Mouse (Mus musculus) midbrain, embryonic 12.5 days (tissue): ENCODE measurements around the gene Efcc1. TPM values are rescaled to one million over a fixed set of nuclear protein-coding genes. Genes with fewer than 3 reads are reported as not detected.

ENCODE experiments used
- ATAC-seq: fragments of 200-750 bp; cut with Nextera tagmentation; 2 replicates; pipeline ENCODE4 v1.8.0; 2017; ENCODE audit warnings: low read depth, moderate TSS enrichment, moderate library complexity; ENCODE audit not compliant: low FRiP score
- H3K27ac ChIP-seq: fragments of 300-500 bp; sonication (generic); replicated peaks from 2 replicates; pipeline ENCODE4 v1.5.1; 2016; ENCODE audit warnings: mild to moderate bottlenecking
- H3K27me3 ChIP-seq: fragments of 300-500 bp; sonication (generic); 2 replicates; pipeline ENCODE4 v1.6.1; 2016; ENCODE audit warnings: mild to moderate bottlenecking
- H3K36me3 ChIP-seq: fragments of 300-500 bp; sonication (generic); 2 replicates; pipeline ENCODE4 v1.6.1; 2016
- H3K4me1 ChIP-seq: fragments of 300-500 bp; sonication (generic); 2 replicates; pipeline ENCODE4 v1.6.1; 2016
- H3K4me2 ChIP-seq: fragments of 300-500 bp; sonication (generic); replicated peaks from 2 replicates; pipeline ENCODE4 v1.6.1; 2016; ENCODE audit warnings: mild to moderate bottlenecking, moderate library complexity
- H3K4me3 ChIP-seq: fragments of 300-500 bp; sonication (generic); 2 replicates; pipeline ENCODE4 v1.5.1; 2016; ENCODE audit warnings: mild to moderate bottlenecking
- H3K9ac ChIP-seq: fragments of 300-500 bp; sonication (generic); replicated peaks from 2 replicates; pipeline ENCODE4 v1.6.1; 2016; ENCODE audit warnings: mild to moderate bottlenecking, moderate library complexity
- H3K9me3 ChIP-seq: fragments of 300-500 bp; sonication (generic); 2 replicates; pipeline ENCODE4 v1.6.1; 2016; ENCODE audit warnings: mild to moderate bottlenecking
- WGBS: fragments of 180-500 bp; shearing (Covaris S2); methylation state at CpG from one replicate; pipeline ENCODE4 v1.1.7; 2016; 5-methylcytosine and 5-hydroxymethylcytosine counted together
- polyA plus RNA-seq: library from polyadenylated mRNA; unstranded; fragments of >200 nt; fragmentation: Nextera tagmentation; extraction: Ambion mirVana; gene quantifications from 2 replicates; pipeline ENCODE4 v1.2.1, GENCODE M21; 2016

The Efcc1 gene
- polyA plus RNA-seq, 1 experiment from 2014 or later, result 4.4 TPM

DNA sequence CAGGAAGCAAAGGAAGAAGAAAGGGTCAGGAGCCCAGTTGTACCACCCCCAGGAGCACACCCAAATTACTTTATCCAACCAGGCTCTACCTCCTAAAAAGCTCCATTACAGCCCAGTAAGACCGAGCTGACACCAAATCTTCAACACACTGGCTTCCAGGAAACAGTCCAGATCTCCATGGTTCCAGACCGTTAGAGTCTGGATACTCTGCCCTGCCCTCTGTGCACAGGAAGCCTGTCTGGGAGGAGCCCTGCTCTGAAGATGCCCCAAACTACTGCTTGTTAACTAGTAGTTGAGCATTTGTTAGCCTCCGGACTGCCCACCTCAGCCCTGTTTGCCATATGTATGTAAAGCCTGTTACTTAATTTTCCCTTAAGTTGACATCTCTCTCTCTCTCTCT is 15.4 kb downstream of the Efcc1 start:
- Histone ChIP-seq H3K9ac (no peak overlapping the region), H3K4me3 (no peak overlapping the region), H3K36me3 (no peaks in the 10 kb centered on the region), H3K27me3 (no peaks in the 10 kb centered on the region), H3K9me3 (no peaks in the 10 kb centered on the region), H3K4me2 (no peak overlapping the region), H3K27ac (no peak overlapping the region), H3K4me1 (no peaks in the 10 kb centered on the region)
- 85% methylated on average over 3 of the region's 3 CpGs for WGBS
- ATAC-seq, result no peak

DNA sequence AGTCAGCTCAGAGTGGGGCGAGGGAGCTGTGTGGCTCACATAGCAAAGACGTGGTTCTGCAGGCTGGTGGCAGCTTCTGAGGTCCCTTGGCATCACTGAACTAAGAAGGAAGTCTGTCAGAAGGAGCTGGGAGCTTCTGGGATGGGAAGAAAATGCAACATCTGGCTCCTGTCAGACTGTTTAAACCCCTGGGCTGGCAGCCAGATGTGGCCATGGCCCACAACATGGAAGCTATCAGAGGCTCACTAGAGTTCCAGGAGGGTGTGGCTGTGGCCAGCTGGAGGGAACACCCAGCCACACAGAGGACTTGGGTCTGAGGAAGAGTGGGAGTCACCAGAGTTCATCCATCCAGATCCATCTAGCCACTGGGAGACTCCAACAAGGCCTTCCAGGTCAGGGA is 16.2 kb downstream of the Efcc1 start:
- Histone ChIP-seq H3K9ac (no peak overlapping the region), H3K4me1 (no peaks in the 10 kb centered on the region), H3K36me3 (no peaks in the 10 kb centered on the region), H3K9me3 (no peaks in the 10 kb centered on the region), H3K27me3 (no peaks in the 10 kb centered on the region), H3K27ac (no peak overlapping the region), H3K4me3 (no peak overlapping the region), H3K4me2 (no peak overlapping the region)
- WGBS, result 82% methylated on average over 2 of the region's 2 CpGs
- no peak for ATAC-seq

DNA sequence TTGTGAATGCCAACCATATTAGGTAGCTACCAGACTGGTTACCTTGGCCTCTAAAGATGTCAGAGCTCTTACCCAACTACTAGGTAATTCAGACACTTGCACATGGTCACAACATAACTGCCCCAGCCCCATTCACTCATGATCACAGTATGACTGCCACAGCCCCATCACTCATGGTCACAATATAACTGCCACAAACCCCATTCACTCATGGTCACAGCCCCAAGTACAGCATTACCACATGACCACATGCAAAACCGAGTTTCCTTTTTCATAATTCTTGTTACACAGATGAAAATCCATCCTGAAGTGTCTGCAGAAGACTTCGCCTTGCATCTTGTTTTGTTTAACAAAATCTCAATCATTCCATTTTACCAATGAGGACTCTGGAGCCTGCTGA is 17.4 kb downstream of the Efcc1 start:
- Histone ChIP-seq H3K27me3 (no peaks in the 10 kb centered on the region), H3K4me3 (no peak overlapping the region), H3K4me1 (no peaks in the 10 kb centered on the region), H3K9me3 (no peaks in the 10 kb centered on the region), H3K4me2 (no peak overlapping the region), H3K9ac (no peak overlapping the region), H3K36me3 (no peaks in the 10 kb centered on the region), H3K27ac (no peak overlapping the region)
- ATAC-seq, result no peak
- 92% methylated on average over 2 of the region's 2 CpGs for WGBS

DNA sequence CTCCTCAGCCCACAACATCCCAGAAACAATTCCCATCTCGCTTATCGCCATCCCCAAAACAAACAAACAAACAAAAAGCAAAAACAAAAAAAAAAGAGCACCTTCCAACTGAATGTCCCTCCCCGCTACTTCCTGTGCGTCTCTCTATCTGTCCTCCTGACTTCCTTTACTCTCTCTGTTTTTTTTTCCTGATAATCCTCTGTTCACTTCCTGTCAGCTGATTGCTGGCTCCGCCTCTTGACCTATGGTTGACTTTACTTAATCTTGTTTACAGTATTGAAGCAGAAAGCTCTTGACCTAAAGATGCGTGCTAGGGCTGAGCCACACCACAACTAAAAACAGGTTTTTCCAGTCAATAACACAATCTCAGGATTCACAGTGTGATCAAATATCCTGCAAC is 17.9 kb downstream of the Efcc1 start:
- Histone ChIP-seq H3K4me3 (no peak overlapping the region), H3K9ac (no peak overlapping the region), H3K4me1 (no peaks in the 10 kb centered on the region), H3K9me3 (no peaks in the 10 kb centered on the region), H3K4me2 (no peak overlapping the region), H3K27ac (no peak overlapping the region), H3K27me3 (no peaks in the 10 kb centered on the region), H3K36me3 (no peaks in the 10 kb centered on the region)
- no peak for ATAC-seq
- WGBS, result 88% methylated on average over 6 of the region's 6 CpGs

DNA sequence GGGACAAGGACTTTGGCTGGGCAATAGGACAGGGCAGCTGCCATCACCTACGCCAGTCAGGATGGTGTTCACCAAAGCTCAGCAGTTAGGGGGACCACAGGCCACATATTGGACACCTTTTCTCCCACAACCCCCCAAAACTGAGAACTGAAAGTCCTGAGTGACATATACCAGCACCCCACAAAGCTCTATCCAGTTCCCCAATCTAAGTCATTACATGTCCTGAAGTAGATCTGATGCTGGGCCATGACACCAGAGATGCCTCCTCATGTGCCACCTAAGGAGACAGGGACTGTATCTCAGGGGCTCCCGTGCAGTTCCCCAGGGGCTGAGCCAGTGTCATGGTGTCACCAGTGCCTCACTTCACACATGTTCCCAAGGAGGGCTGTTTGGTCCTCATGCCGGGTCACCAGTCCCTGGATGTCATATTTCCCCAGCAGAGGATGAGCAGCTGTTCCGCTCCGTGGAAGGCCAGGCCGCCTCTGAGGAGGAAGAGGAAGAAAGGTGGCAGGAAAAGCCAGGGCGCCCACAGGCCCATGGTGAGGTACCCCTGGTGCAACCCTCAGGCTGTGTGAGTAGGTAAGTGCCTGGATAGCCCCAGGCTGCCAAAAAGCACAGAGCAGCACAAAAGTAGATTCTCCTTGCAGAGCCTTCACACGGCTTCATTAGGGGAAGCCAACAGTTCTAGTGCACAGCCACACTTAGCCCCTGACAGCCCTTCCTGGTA is 19.7 kb downstream of the Efcc1 start:
- 89% methylated on average over 8 of the region's 8 CpGs for WGBS
- no peak overlapping the region for H3K4me2 ChIP-seq
- H3K4me1 ChIP-seq, result no peaks in the 10 kb centered on the region
- ATAC-seq, result no peak
- H3K27me3 ChIP-seq, result no peaks in the 10 kb centered on the region
- H3K4me3 ChIP-seq, result no peak overlapping the region
- no peaks in the 10 kb centered on the region for H3K36me3 ChIP-seq
- no peaks in the 10 kb centered on the region for H3K9me3 ChIP-seq
- no peak overlapping the region for H3K9ac ChIP-seq
- H3K27ac ChIP-seq, result no peak overlapping the region

DNA sequence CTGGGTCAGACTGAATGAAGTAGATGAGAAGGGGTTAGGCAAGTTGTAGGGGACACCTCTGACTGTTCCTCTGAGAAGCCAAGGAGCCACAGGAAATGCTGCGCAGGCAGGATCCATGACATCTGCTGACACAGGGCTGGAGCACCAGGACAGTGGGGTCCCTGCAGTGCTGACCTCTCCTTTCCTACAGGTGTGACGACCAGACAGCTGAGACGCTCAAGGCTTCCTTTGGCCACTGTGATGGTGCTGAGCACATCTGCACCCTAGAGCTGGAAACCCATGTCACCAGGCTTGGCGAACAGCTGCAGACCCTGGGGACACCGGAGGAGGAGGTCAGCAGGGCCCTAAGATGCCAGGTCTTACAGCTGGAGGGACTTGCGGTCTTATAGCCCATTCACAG is 20.9 kb downstream of the Efcc1 start:
- no peaks in the 10 kb centered on the region for H3K9me3 ChIP-seq
- WGBS, result 88% methylated on average over 6 of the region's 6 CpGs
- H3K4me2 ChIP-seq, result no peak overlapping the region
- no peak for ATAC-seq
- H3K27me3 ChIP-seq, result no peaks in the 10 kb centered on the region
- no peak overlapping the region for H3K27ac ChIP-seq
- no peak overlapping the region for H3K4me3 ChIP-seq
- no peaks in the 10 kb centered on the region for H3K36me3 ChIP-seq
- no peaks in the 10 kb centered on the region for H3K4me1 ChIP-seq
- no peak overlapping the region for H3K9ac ChIP-seq

DNA sequence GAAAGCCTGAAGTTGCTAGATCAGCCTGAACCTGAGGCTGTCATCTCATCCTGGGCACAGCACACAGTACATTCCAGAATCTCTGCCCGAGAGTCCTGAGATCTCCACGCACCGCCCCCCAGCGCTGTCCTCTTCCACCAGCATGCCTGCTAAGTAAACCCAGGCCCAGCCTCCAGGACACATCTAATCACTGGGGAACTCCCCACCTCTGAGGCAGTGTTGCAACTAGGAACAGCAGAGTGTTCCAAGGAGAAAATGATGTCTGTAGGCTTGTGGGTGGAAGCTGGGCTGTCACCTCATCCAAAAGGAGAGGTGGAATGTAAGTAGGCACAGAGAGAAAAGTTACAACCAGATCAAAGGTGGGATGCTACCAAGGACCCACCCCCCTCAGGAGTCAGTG is 24.5 kb downstream of the Efcc1 start:
- 96% methylated on average over 4 of the region's 4 CpGs for WGBS
- Histone ChIP-seq H3K36me3 (no peaks in the 10 kb centered on the region), H3K4me3 (no peak overlapping the region), H3K9ac (no peak overlapping the region), H3K27ac (no peak overlapping the region), H3K9me3 (no peaks in the 10 kb centered on the region), H3K4me1 (no peaks in the 10 kb centered on the region), H3K27me3 (no peaks in the 10 kb centered on the region), H3K4me2 (no peak overlapping the region)
- no peak for ATAC-seq

DNA sequence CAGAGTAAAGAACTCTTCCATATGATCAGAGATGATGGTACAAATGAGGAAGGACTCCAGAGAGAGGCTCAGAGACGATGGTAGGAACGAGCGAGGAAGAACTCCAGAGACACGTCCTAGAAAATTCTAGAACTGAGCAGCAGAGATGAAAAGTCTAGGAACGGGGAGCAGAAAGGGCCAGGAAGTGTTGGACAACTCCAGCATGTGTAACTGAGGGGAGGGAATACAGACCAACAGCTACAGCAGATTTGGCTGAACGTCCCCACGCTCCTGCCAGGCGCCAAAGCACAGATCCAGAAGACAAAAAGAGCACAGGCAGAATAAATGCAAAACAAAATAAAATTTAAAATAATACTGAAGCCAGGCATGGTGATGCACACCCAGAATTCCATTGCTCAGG is 26.2 kb downstream of the Efcc1 start:
- 90% methylated on average over 8 of the region's 8 CpGs for WGBS

DNA sequence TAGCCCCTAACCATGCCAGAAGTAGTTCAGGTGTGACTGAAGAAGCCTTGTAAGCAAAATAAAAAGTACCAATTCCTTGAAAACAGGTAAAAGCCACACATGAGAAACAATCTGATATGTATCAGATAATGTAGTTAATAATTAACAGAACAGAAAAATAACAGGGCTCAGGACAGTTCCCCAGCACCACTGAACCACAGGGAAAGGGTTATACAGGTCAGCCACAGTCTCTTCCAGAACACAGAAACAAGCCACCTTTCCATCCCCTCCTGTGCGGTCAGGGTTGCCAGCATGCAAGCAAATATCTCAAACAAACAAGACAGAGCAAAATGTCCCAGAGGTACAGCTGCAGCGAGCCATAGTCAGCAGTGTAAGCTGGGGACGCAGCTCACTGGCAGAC is 28.7 kb downstream of the Efcc1 start:
- Histone ChIP-seq H3K9ac (no peak overlapping the region), H3K4me1 (no peaks in the 10 kb centered on the region), H3K4me3 (no peak overlapping the region), H3K27me3 (no peaks in the 10 kb centered on the region), H3K9me3 (no peaks in the 10 kb centered on the region), H3K36me3 (no peaks in the 10 kb centered on the region), H3K27ac (no peak overlapping the region), H3K4me2 (no peak overlapping the region)
- no peak for ATAC-seq
- 54% methylated on average over 3 of the region's 3 CpGs for WGBS

More for the DNA sequence above, 26.2 kb downstream of the Efcc1 start:
- Histone ChIP-seq H3K27ac (no peak overlapping the region), H3K4me2 (no peak overlapping the region), H3K27me3 (no peaks in the 10 kb centered on the region), H3K4me1 (no peaks in the 10 kb centered on the region), H3K4me3 (no peak overlapping the region), H3K36me3 (no peaks in the 10 kb centered on the region), H3K9ac (no peak overlapping the region), H3K9me3 (no peaks in the 10 kb centered on the region)
- no peak for ATAC-seq

DNA sequence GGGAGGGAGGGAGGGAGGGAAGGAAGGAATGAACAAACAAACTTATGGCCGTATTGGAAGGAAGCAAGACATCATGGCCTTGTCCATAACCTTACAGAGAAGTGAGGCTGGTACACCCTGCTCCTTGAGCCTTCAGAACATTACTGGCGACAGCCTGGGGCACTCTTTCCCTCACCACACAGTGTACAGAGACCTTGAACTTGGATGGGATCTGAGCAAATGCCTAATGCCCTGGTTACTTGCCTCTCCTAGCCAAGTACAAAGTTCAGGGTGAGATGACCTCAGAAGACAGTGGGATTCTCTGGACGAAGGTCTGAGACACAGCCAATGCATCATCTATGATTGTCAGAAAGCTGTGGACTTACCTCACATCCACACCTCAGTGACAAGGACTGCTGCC is 29.2 kb downstream of the Efcc1 start:
- Histone ChIP-seq H3K36me3 (no peaks in the 10 kb centered on the region), H3K4me1 (no peaks in the 10 kb centered on the region), H3K27me3 (no peaks in the 10 kb centered on the region), H3K4me3 (no peak overlapping the region), H3K4me2 (no peak overlapping the region), H3K9me3 (no peaks in the 10 kb centered on the region), H3K27ac (no peak overlapping the region), H3K9ac (no peak overlapping the region)
- 71% methylated on average over 3 of the region's 3 CpGs for WGBS
- no peak for ATAC-seq

DNA sequence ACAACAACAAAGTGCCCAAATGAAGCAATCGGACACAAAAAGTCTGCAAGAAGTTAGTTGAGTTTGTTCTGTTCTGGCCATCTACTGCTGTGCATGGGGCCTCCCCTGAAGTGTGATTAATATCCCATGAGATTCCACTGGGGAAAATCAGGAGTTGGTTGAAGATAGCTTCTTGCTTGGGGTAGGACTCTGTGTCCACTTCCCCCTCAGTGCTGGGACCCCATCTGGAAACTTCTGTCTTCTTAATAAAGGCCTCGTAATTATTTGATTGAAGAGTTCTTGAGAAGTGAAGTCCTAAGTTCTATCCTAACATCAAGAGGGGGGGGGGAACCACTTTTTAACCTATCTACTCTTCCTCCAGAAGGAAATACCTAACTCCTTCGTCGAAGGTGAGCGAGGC is 31.5 kb downstream of the Efcc1 start:
- 85% methylated on average over 5 of the region's 5 CpGs for WGBS
- H3K36me3 ChIP-seq, result no peaks in the 10 kb centered on the region

DNA sequence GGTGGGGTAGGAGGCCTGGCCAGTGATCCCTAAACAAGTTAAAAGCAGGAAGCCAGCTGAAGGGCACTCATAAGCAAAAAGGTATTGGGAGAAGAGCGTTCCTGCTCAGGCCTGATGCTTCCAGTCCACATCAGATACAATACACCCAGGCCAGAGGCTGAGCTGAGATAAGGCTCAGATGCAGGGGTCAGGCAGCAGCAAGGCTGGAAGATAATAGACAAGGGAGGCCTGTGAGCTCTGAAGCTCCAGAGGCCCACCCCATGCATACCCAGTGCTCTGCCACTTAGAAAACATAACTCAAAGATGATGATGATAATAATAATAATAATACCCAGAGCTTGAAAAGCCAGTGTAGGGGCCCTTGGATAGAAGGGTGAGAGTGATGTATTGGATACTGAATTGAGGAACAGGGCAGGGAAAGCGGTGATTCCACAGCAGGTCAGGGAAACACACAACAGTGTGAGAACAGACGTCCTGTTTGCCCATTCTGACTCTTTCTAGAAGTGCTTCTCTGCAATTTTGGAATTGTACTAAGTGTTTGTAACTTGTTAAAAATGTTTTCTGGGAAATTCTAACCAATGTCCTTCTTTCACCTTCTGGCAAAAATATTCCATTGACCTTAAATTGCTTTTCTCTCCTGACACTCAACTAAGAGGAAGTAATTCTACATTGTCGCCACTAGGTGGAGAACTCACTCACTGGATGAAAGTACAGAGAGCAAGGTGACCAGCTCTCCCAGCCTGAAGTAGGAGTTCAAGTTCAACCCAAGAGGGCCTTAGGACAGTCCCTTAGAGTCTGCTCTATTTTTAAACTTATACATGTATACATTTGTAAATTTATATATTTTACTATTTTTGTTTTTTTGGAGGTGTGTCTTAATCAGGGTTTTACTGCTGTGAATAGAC is 33.0 kb downstream of the Efcc1 start:
- WGBS, result 68% methylated on average over 4 of the region's 4 CpGs
- no peak for ATAC-seq
- Histone ChIP-seq H3K4me1 (no peaks in the 10 kb centered on the region), H3K9me3 (peaks cover 6% of the 10 kb centered on the region; the same call in 1 of the 2 replicates), H3K4me3 (no peak overlapping the region), H3K9ac (no peak overlapping the region), H3K27ac (no peak overlapping the region), H3K4me2 (no peak overlapping the region), H3K36me3 (no peaks in the 10 kb centered on the region), H3K27me3 (no peaks in the 10 kb centered on the region)

More for the DNA sequence above, 31.5 kb downstream of the Efcc1 start:
- Histone ChIP-seq H3K4me2 (no peak overlapping the region), H3K9me3 (peaks cover under 1% of the 10 kb centered on the region; the same call in 1 of the 2 replicates), H3K9ac (no peak overlapping the region), H3K4me1 (no peaks in the 10 kb centered on the region), H3K27me3 (no peaks in the 10 kb centered on the region), H3K27ac (no peak overlapping the region), H3K4me3 (no peak overlapping the region)
- no peak for ATAC-seq
